Mouse (Mus musculus): Measurements from ENCODE around the gene Rora. TPM values are rescaled to one million over a fixed set of nuclear protein-coding genes. Genes with fewer than 3 reads are reported as not detected.

Rora gene
- polyA plus RNA-seq, 1 experiment = 5.0 TPM

GRCm38 (mm10) chr9:68737197-68737736 is 83.7 kb downstream of the Rora start:
- Histone ChIP-seq H3K4me3 (ENCODE audit: insufficient read depth, low read length) (no peak overlapping the region), H3K4me1 (ENCODE audit: control insufficient read depth, insufficient read depth, low read length) (no peaks in the 10 kb centered on the region), H3K27ac (ENCODE audit: insufficient read depth, low read depth, low read length) (no peak overlapping the region)
- no peak for TF ChIP-seq CTCF (IDR thresholded peaks at IDR 0.05; ENCODE audit: low read depth, low read length)
- TF ChIP-seq POLR2A (IDR thresholded peaks at IDR 0.05; ENCODE audit: borderline replicate concordance, low read depth, low read length) = no peak

GRCm38 (mm10) chr9:68745931-68746646 is 92.5 kb downstream of the Rora start:
- Histone ChIP-seq H3K27ac (ENCODE audit: insufficient read depth, low read depth, low read length) (no peak overlapping the region), H3K4me3 (ENCODE audit: insufficient read depth, low read length) (no peak overlapping the region), H3K4me1 (ENCODE audit: control insufficient read depth, insufficient read depth, low read length) (no peaks in the 10 kb centered on the region)
- no peak for TF ChIP-seq CTCF (IDR thresholded peaks at IDR 0.05; ENCODE audit: low read depth, low read length)
- no peak for TF ChIP-seq POLR2A (IDR thresholded peaks at IDR 0.05; ENCODE audit: borderline replicate concordance, low read depth, low read length)

GRCm38 (mm10) chr9:68756976-68757375 is 103.4 kb downstream of the Rora start:
- TF ChIP-seq POLR2A (IDR thresholded peaks at IDR 0.05; ENCODE audit: borderline replicate concordance, low read depth, low read length) (no peak), CTCF (IDR thresholded peaks at IDR 0.05; ENCODE audit: low read depth, low read length) (no peak)
- no peaks in the 10 kb centered on the region for H3K4me1 ChIP-seq (ENCODE audit: control insufficient read depth, insufficient read depth, low read length)
- H3K27ac ChIP-seq (ENCODE audit: insufficient read depth, low read depth, low read length) = no peak overlapping the region
- H3K4me3 ChIP-seq (ENCODE audit: insufficient read depth, low read length) = no peak overlapping the region

GRCm38 (mm10) chr9:68759324-68759723 is 105.7 kb downstream of the Rora start:
- no peaks in the 10 kb centered on the region for H3K4me1 ChIP-seq (ENCODE audit: control insufficient read depth, insufficient read depth, low read length)
- TF ChIP-seq CTCF (IDR thresholded peaks at IDR 0.05; ENCODE audit: low read depth, low read length) (no peak), POLR2A (IDR thresholded peaks at IDR 0.05; ENCODE audit: borderline replicate concordance, low read depth, low read length) (no peak)
- no peak overlapping the region for H3K4me3 ChIP-seq (ENCODE audit: insufficient read depth, low read length)
- H3K27ac ChIP-seq (ENCODE audit: insufficient read depth, low read depth, low read length) = no peak overlapping the region

- H3K4me1 ChIP-seq (ENCODE audit: control insufficient read depth, insufficient read depth, low read length) = no peaks in the 10 kb centered on the region
- TF ChIP-seq CTCF (IDR thresholded peaks at IDR 0.05; ENCODE audit: low read depth, low read length) = no peak
- no peak for TF ChIP-seq POLR2A (IDR thresholded peaks at IDR 0.05; ENCODE audit: borderline replicate concordance, low read depth, low read length)
- H3K27ac ChIP-seq (ENCODE audit: insufficient read depth, low read depth, low read length) = no peak overlapping the region
- H3K4me3 ChIP-seq (ENCODE audit: insufficient read depth, low read length) = no peak overlapping the region
Measured at GRCm38 (mm10) chr9:68760329-68760728, 106.7 kb downstream of the Rora start.

- H3K27ac ChIP-seq (ENCODE audit: insufficient read depth, low read depth, low read length) = no peak overlapping the region
- no peaks in the 10 kb centered on the region for H3K4me1 ChIP-seq (ENCODE audit: control insufficient read depth, insufficient read depth, low read length)
- TF ChIP-seq CTCF (IDR thresholded peaks at IDR 0.05; ENCODE audit: low read depth, low read length) (no peak), POLR2A (IDR thresholded peaks at IDR 0.05; ENCODE audit: borderline replicate concordance, low read depth, low read length) (no peak)
- H3K4me3 ChIP-seq (ENCODE audit: insufficient read depth, low read length) = no peak overlapping the region
Measured at GRCm38 (mm10) chr9:68760876-68761275, 107.3 kb downstream of the Rora start.

- H3K4me3 ChIP-seq (ENCODE audit: insufficient read depth, low read length) = no peak overlapping the region
- no peak for TF ChIP-seq POLR2A (IDR thresholded peaks at IDR 0.05; ENCODE audit: borderline replicate concordance, low read depth, low read length)
- TF ChIP-seq CTCF (IDR thresholded peaks at IDR 0.05; ENCODE audit: low read depth, low read length) = no peak
- no peak overlapping the region for H3K27ac ChIP-seq (ENCODE audit: insufficient read depth, low read depth, low read length)
- H3K4me1 ChIP-seq (ENCODE audit: control insufficient read depth, insufficient read depth, low read length) = no peaks in the 10 kb centered on the region
Measured at GRCm38 (mm10) chr9:68761672-68762071, 108.1 kb downstream of the Rora start.

- Histone ChIP-seq H3K4me3 (ENCODE audit: insufficient read depth, low read length) (no peak overlapping the region), H3K27ac (ENCODE audit: insufficient read depth, low read depth, low read length) (no peak overlapping the region)
Measured at GRCm38 (mm10) chr9:68765595-68765994, 112.0 kb downstream of the Rora start.

GRCm38 (mm10) chr9:68769638-68770037 is 116.1 kb downstream of the Rora start:
- TF ChIP-seq CTCF (IDR thresholded peaks at IDR 0.05; ENCODE audit: low read depth, low read length) (no peak), POLR2A (IDR thresholded peaks at IDR 0.05; ENCODE audit: borderline replicate concordance, low read depth, low read length) (no peak)

More at GRCm38 (mm10) chr9:68765595-68765994, 112.0 kb downstream of the Rora start:
- TF ChIP-seq CTCF (IDR thresholded peaks at IDR 0.05; ENCODE audit: low read depth, low read length) = no peak
- no peak for TF ChIP-seq POLR2A (IDR thresholded peaks at IDR 0.05; ENCODE audit: borderline replicate concordance, low read depth, low read length)
- H3K4me1 ChIP-seq (ENCODE audit: control insufficient read depth, insufficient read depth, low read length) = no peaks in the 10 kb centered on the region

GRCm38 (mm10) chr9:68771383-68771782 is 117.8 kb downstream of the Rora start:
- Histone ChIP-seq H3K27ac (ENCODE audit: insufficient read depth, low read depth, low read length) (no peak overlapping the region), H3K4me3 (ENCODE audit: insufficient read depth, low read length) (no peak overlapping the region), H3K4me1 (ENCODE audit: control insufficient read depth, insufficient read depth, low read length) (no peaks in the 10 kb centered on the region)
- no peak for TF ChIP-seq CTCF (IDR thresholded peaks at IDR 0.05; ENCODE audit: low read depth, low read length)
- TF ChIP-seq POLR2A (IDR thresholded peaks at IDR 0.05; ENCODE audit: borderline replicate concordance, low read depth, low read length) = no peak

More at GRCm38 (mm10) chr9:68769638-68770037, 116.1 kb downstream of the Rora start:
- no peak overlapping the region for H3K27ac ChIP-seq (ENCODE audit: insufficient read depth, low read depth, low read length)
- H3K4me1 ChIP-seq (ENCODE audit: control insufficient read depth, insufficient read depth, low read length) = no peaks in the 10 kb centered on the region
- no peak overlapping the region for H3K4me3 ChIP-seq (ENCODE audit: insufficient read depth, low read length)
